17 mouse cellular contexts compared by ENCODE assay signal in the genomic region with DNA sequence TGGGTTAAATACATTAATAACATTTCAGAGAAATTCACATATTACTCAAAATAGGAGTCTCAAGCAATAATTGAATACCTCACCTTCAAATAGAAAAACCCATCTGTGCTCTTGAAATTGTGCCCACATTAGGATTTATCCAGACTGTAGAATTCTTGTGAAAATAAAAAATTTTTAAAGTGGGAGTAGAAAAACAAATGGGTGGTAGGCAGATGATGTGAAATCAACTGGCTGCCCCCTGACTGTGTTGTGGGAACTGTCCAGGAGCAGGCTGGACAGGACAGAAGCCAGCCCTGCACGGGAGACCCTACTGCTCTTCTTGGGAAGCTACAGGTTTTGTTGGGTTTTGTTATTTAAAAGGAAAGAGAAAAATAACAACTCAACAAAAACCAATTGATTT.
DNase-seq lines count a peak whose midpoint lies in the region; ATAC-seq and TF ChIP-seq lines count a peak whose summit lies in the region.
"Had no signal": no experiment of that assay in that cellular context is flagged by ENCODE, and none has a peak within 500 bp of the region (broad histone marks: within the 10 kb centered on the region; RNA-seq: fewer than 3 reads in every experiment).

No protein-coding gene starts in this region.

- H3K4me3 ChIP-seq in heart, embryonic 13.5 days, result no peak overlapping the region
- H3K4me3 ChIP-seq in kidney, postnatal 0 days (replicated peaks; ENCODE audit: low read depth, low read length), result no peak overlapping the region
- H3K4me3 ChIP-seq in midbrain, embryonic 11.5 days (ENCODE audit: low read depth, low read length), result no peak overlapping the region
- no peak overlapping the region for H3K4me3 ChIP-seq in midbrain, postnatal 0 days (ENCODE audit: low read depth, low read length)
- H3K4me3 ChIP-seq: embryonic facial prominence, embryonic 12.5 days; forebrain, embryonic 12.5 days; hindbrain, embryonic 10.5 days; hindbrain, embryonic 15.5 days had no signal

- no peak for ATAC-seq in heart, embryonic 13.5 days (ENCODE audit: extremely low read depth, insufficient number of reproducible peaks, low FRiP score, low TSS enrichment)
- no peak for ATAC-seq in kidney, postnatal 0 days (replicated peaks; ENCODE audit: low FRiP score, low read depth)
- ATAC-seq in midbrain, embryonic 11.5 days (ENCODE audit: low FRiP score), result no peak
- no peak for ATAC-seq in midbrain, postnatal 0 days (ENCODE audit: low FRiP score)
- ATAC-seq: forebrain, embryonic 16.5 days had no signal

- H3K9me3 ChIP-seq in heart, embryonic 13.5 days, result no peaks in the 10 kb centered on the region
- H3K9me3 ChIP-seq in kidney, postnatal 0 days (replicated peaks; ENCODE audit: low read length), result no peaks in the 10 kb centered on the region
- no peaks in the 10 kb centered on the region for H3K9me3 ChIP-seq in midbrain, embryonic 11.5 days (ENCODE audit: control insufficient read depth, low read length)
- no peaks in the 10 kb centered on the region for H3K9me3 ChIP-seq in midbrain, postnatal 0 days (ENCODE audit: low read length)
- H3K9me3 ChIP-seq: embryonic facial prominence, embryonic 12.5 days; forebrain, embryonic 12.5 days; hindbrain, embryonic 10.5 days; hindbrain, embryonic 15.5 days had no signal

- H3K4me2 ChIP-seq in heart, embryonic 13.5 days, result no peak overlapping the region
- H3K4me2 ChIP-seq in kidney, postnatal 0 days (ENCODE audit: low read length), result no peak overlapping the region
- H3K4me2 ChIP-seq in midbrain, embryonic 11.5 days, result no peak overlapping the region
- no peak overlapping the region for H3K4me2 ChIP-seq in midbrain, postnatal 0 days (ENCODE audit: low read depth, low read length, poor library complexity, severe bottlenecking)
- H3K4me2 ChIP-seq: embryonic facial prominence, embryonic 12.5 days; forebrain, embryonic 12.5 days; hindbrain, embryonic 15.5 days had no signal

- TF ChIP-seq CTCF in kidney, postnatal 0 days (IDR thresholded peaks at IDR 0.05; ENCODE audit: low read depth), result no peak
- TF ChIP-seq CTCF in midbrain, postnatal 0 days (IDR thresholded peaks at IDR 0.05), result no peak

- 71% methylated on average over 1 of the region's 1 CpGs for WGBS in heart, embryonic 13.5 days
- WGBS in kidney, postnatal 0 days, result 65% methylated on average over 1 of the region's 1 CpGs
- WGBS in midbrain, embryonic 11.5 days, result 73% methylated on average over 1 of the region's 1 CpGs
- 84% methylated on average over 1 of the region's 1 CpGs for WGBS in midbrain, postnatal 0 days

- peaks cover 14% of the 10 kb centered on the region for H3K36me3 ChIP-seq in heart, embryonic 13.5 days
- H3K36me3 ChIP-seq in kidney, postnatal 0 days (ENCODE audit: insufficient read depth, low read length), result no peaks in the 10 kb centered on the region
- no peaks in the 10 kb centered on the region for H3K36me3 ChIP-seq in midbrain, embryonic 11.5 days (ENCODE audit: control insufficient read depth, insufficient read depth, low read length)
- no peaks in the 10 kb centered on the region for H3K36me3 ChIP-seq in midbrain, postnatal 0 days (ENCODE audit: insufficient read depth, low read length)
- H3K36me3 ChIP-seq: embryonic facial prominence, embryonic 12.5 days; forebrain, embryonic 12.5 days; hindbrain, embryonic 10.5 days; hindbrain, embryonic 15.5 days had no signal

- peak overlapping the region; percentile 62; the same call in 1 of the 2 replicates for H3K27ac ChIP-seq in heart, embryonic 13.5 days (replicated peaks)
- peak overlapping the region; percentile 60; the same call in 1 of the 2 replicates for H3K27ac ChIP-seq in kidney, postnatal 0 days
- H3K27ac ChIP-seq in midbrain, embryonic 11.5 days (ENCODE audit: low read depth, low read length), result no peak overlapping the region
- no peak overlapping the region for H3K27ac ChIP-seq in midbrain, postnatal 0 days (ENCODE audit: low read depth, low read length)
- H3K27ac ChIP-seq: forebrain, embryonic 12.5 days; hindbrain, embryonic 15.5 days had no signal

- intact Hi-C loops in heart, postnatal 10 days (cut with DNase I), result no loop called here

- no peak overlapping the region for H3K9ac ChIP-seq in heart, embryonic 13.5 days
- no peak overlapping the region for H3K9ac ChIP-seq in kidney, postnatal 0 days (ENCODE audit: low read depth, low read length)
- H3K9ac ChIP-seq in midbrain, embryonic 11.5 days (ENCODE audit: low read length), result no peak overlapping the region
- no peak overlapping the region for H3K9ac ChIP-seq in midbrain, postnatal 0 days (replicated peaks; ENCODE audit: low read length, poor library complexity, severe bottlenecking)
- H3K9ac ChIP-seq: embryonic facial prominence, embryonic 12.5 days; forebrain, embryonic 12.5 days; hindbrain, embryonic 15.5 days had no signal

- peaks cover 80% of the 10 kb centered on the region for H3K4me1 ChIP-seq in heart, embryonic 13.5 days
- peaks cover 31% of the 10 kb centered on the region for H3K4me1 ChIP-seq in kidney, postnatal 0 days (replicated peaks; ENCODE audit: insufficient read depth, low read length)
- H3K4me1 ChIP-seq in midbrain, embryonic 11.5 days (ENCODE audit: control insufficient read depth, insufficient read depth, low read length), result 0 out of 2 replicates have a peak, but pooled peaks cover 4% of the 10 kb centered on the region
- no peaks in the 10 kb centered on the region for H3K4me1 ChIP-seq in midbrain, postnatal 0 days (ENCODE audit: insufficient read depth, low read length)

- DNase-seq in heart, postnatal 10 days, result no peak
- DNase-seq in kidney, postnatal 0 days (ENCODE audit: low spot score), result no peak
- DNase-seq in kidney, postnatal 10 days, result no peak
- DNase-seq in midbrain, embryonic 11.5 days (ENCODE audit: low spot score, missing footprints), result peak; percentile 6
- DNase-seq in midbrain, postnatal 0 days (ENCODE audit: low spot score), result no peak
- no peak for DNase-seq in liver
- DNase-seq: adrenal gland, adult 2 months; adrenal gland, postnatal 25 days; cerebellum, adult 18-20 months; embryo, embryonic 11 days; gastrocnemius, postnatal 25 days had no signal

- H3K27me3 ChIP-seq in heart, embryonic 13.5 days (replicated peaks), result no peaks in the 10 kb centered on the region
- H3K27me3 ChIP-seq in kidney, postnatal 0 days (ENCODE audit: insufficient read depth, low read length), result no peaks in the 10 kb centered on the region
- no peaks in the 10 kb centered on the region for H3K27me3 ChIP-seq in midbrain, embryonic 11.5 days (ENCODE audit: control insufficient read depth, insufficient read depth, low read length)
- H3K27me3 ChIP-seq in midbrain, postnatal 0 days (ENCODE audit: insufficient read depth, low read length), result no peaks in the 10 kb centered on the region
- H3K27me3 ChIP-seq: embryonic facial prominence, embryonic 12.5 days; forebrain, embryonic 12.5 days; hindbrain, embryonic 15.5 days had no signal

Comparison
In these comparisons a context has a peak if more than half of its experiments do, and no peak if none do; other contexts are left out.
1. H3K27ac ChIP-seq: peak in heart, embryonic 13.5 days (single experiment) and kidney, postnatal 0 days (single experiment); none in midbrain, embryonic 11.5 days (single experiment) and midbrain, postnatal 0 days (single experiment).